ENCODE assay signal across 9 mouse cellular contexts in the genomic region with DNA sequence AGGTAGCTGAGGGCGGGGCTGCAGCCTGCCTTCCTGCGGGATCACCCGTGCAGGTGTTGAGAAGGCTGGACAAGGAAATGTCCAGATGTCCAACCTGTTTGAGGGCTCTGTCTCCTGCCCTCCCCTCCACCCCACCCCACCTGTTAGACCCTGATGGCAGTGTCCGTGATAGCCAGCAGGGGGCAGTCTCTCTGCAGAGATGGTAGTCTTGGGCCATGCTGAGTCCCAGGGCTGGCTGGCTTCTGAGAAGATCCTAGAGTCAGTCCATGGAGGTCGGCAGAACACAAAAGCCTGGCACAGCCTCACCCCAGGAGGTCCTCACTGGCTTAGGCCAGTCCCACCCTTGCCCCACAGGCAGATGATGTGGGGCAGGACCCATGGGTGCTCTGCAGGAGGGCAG. TPM values are rescaled to one million over a fixed set of nuclear protein-coding genes. Genes with fewer than 3 reads are reported as not detected.
DNase-seq lines count a peak whose midpoint lies in the region; ATAC-seq and TF ChIP-seq lines count a peak whose summit lies in the region.
"Had no signal": no experiment of that assay in that cellular context is flagged by ENCODE, and none has a peak within 500 bp of the region (broad histone marks: within the 10 kb centered on the region; RNA-seq: fewer than 3 reads in every experiment).

No protein-coding gene starts in this region.

- H3K4me1 ChIP-seq in liver, embryonic 12.5 days, result 0 out of 2 replicates have a peak, but pooled peaks cover 1% of the 10 kb centered on the region
- no peaks in the 10 kb centered on the region; the same call in none of the 2 replicates for H3K4me1 ChIP-seq in bone marrow, adult 2 months (ENCODE audit: control insufficient read depth, insufficient read depth, low read length)
- H3K4me1 ChIP-seq in embryonic facial prominence, embryonic 11.5 days (ENCODE audit: control insufficient read depth, insufficient read depth, low read length), result peaks cover 2% of the 10 kb centered on the region; the same call in 1 of the 2 replicates
- H3K4me1 ChIP-seq in midbrain, embryonic 16.5 days (ENCODE audit: control insufficient read depth, insufficient read depth, low read length), result peaks cover 4% of the 10 kb centered on the region
- no peaks in the 10 kb centered on the region for H3K4me1 ChIP-seq in stomach, embryonic 14.5 days (ENCODE audit: control insufficient read depth, insufficient read depth, low read length)

- no peak for TF ChIP-seq POLR2A in bone marrow, adult 2 months (IDR thresholded peaks at IDR 0.05; ENCODE audit: borderline replicate concordance, control insufficient read depth, low read depth, low read length)

- H3K4me2 ChIP-seq in liver, embryonic 12.5 days, result no peak overlapping the region
- no peak overlapping the region for H3K4me2 ChIP-seq in embryonic facial prominence, embryonic 11.5 days (ENCODE audit: low read depth, low read length)
- H3K4me2 ChIP-seq in midbrain, embryonic 16.5 days (ENCODE audit: low read length), result no peak overlapping the region
- no peak overlapping the region for H3K4me2 ChIP-seq in stomach, embryonic 14.5 days (replicated peaks; ENCODE audit: low read depth, low read length)
- H3K4me2 ChIP-seq: embryonic facial prominence, embryonic 12.5 days had no signal

- no peak overlapping the region for H3K27ac ChIP-seq in liver, embryonic 12.5 days
- no peak overlapping the region for H3K27ac ChIP-seq in bone marrow, adult 2 months (ENCODE audit: control insufficient read depth, insufficient read depth, low read depth, low read length, poor library complexity)
- no peak overlapping the region for H3K27ac ChIP-seq in embryonic facial prominence, embryonic 11.5 days (replicated peaks; ENCODE audit: low read depth, low read length)
- H3K27ac ChIP-seq in left cerebral cortex, adult 2 months, result no peak overlapping the region
- no peak overlapping the region for H3K27ac ChIP-seq in midbrain, embryonic 16.5 days (ENCODE audit: low read length)
- no peak overlapping the region for H3K27ac ChIP-seq in stomach, embryonic 14.5 days (ENCODE audit: low read length)
- H3K27ac ChIP-seq: embryonic facial prominence, embryonic 12.5 days had no signal

- peak; percentile 77 for TF ChIP-seq CTCF in bone marrow, adult 2 months (IDR thresholded peaks at IDR 0.05; ENCODE audit: control insufficient read depth, insufficient read depth, low read length)
- peak; percentile 78 for TF ChIP-seq CTCF in left cerebral cortex, adult 2 months (IDR thresholded peaks at IDR 0.05)

- intact Hi-C loops in left cerebral cortex, adult 2 months (cut with DNase I), result loop anchor here (1.0 kb wide), 2 partner anchors 70 to 100 kb away; no protein-coding TSS in a partner anchor

- H3K4me3 ChIP-seq in liver, embryonic 12.5 days, result no peak overlapping the region
- no peak overlapping the region for H3K4me3 ChIP-seq in bone marrow, adult 2 months (replicated peaks; ENCODE audit: control insufficient read depth, low read depth, low read length)
- H3K4me3 ChIP-seq in embryonic facial prominence, embryonic 11.5 days (ENCODE audit: low read depth, low read length), result no peak overlapping the region
- H3K4me3 ChIP-seq in left cerebral cortex, adult 2 months, result no peak overlapping the region
- H3K4me3 ChIP-seq in midbrain, embryonic 16.5 days (ENCODE audit: low read depth, low read length), result no peak overlapping the region
- no peak overlapping the region for H3K4me3 ChIP-seq in stomach, embryonic 14.5 days (ENCODE audit: low read depth, low read length)
- H3K4me3 ChIP-seq: embryonic facial prominence, embryonic 12.5 days had no signal

- ATAC-seq in liver, embryonic 12.5 days, result no peak
- ATAC-seq in embryonic facial prominence, embryonic 11.5 days (replicated peaks; ENCODE audit: insufficient number of reproducible peaks, low FRiP score, low TSS enrichment, low read depth), result no peak; the same call in 1 of the 2 replicates
- 0 out of 2 replicates have a peak, but pooled peaks have one; percentile 12 for ATAC-seq in midbrain, embryonic 16.5 days
- ATAC-seq in stomach, embryonic 14.5 days (ENCODE audit: insufficient number of reproducible peaks, insufficient read depth, low FRiP score, low read depth), result peak; percentile 43; the same call in 1 of the 2 replicates

- 17% methylated on average over 5 of the region's 5 CpGs for WGBS in liver, embryonic 12.5 days (ENCODE audit: insufficient replicate concordance)
- 38% methylated on average over 5 of the region's 5 CpGs for WGBS in bone marrow, adult 2 months
- WGBS in embryonic facial prominence, embryonic 11.5 days, result 26% methylated on average over 5 of the region's 5 CpGs
- WGBS in midbrain, embryonic 16.5 days, result 35% methylated on average over 5 of the region's 5 CpGs
- 31% methylated on average over 5 of the region's 5 CpGs for WGBS in stomach, embryonic 14.5 days

- peak; percentile 69 for DNase-seq in liver
- peak; percentile 74 for DNase-seq in embryonic facial prominence, embryonic 11.5 days (ENCODE audit: low spot score)
- peak; percentile 30 for DNase-seq in hindlimb bud, embryonic 11.5 days (ENCODE audit: extremely low spot score, low read depth, low spot score)
- DNase-seq in left cerebral cortex, adult 2 months (ENCODE audit: extremely low spot score in 1 of 2, low spot score in 2 of 2), result peak; percentile 58 to 70

- peaks cover 35% of the 10 kb centered on the region for H3K27me3 ChIP-seq in liver, embryonic 12.5 days (replicated peaks)
- H3K27me3 ChIP-seq in embryonic facial prominence, embryonic 11.5 days (ENCODE audit: control insufficient read depth, insufficient read depth, low read length), result no peaks in the 10 kb centered on the region
- no peaks in the 10 kb centered on the region for H3K27me3 ChIP-seq in midbrain, embryonic 16.5 days (ENCODE audit: control insufficient read depth, insufficient read depth, low read depth, low read length)
- no peaks in the 10 kb centered on the region for H3K27me3 ChIP-seq in stomach, embryonic 14.5 days (ENCODE audit: control insufficient read depth, insufficient read depth, low read length)
- H3K27me3 ChIP-seq: embryonic facial prominence, embryonic 12.5 days had no signal

- H3K9me3 ChIP-seq in liver, embryonic 12.5 days (replicated peaks), result no peaks in the 10 kb centered on the region
- no peaks in the 10 kb centered on the region for H3K9me3 ChIP-seq in embryonic facial prominence, embryonic 11.5 days (replicated peaks; ENCODE audit: control insufficient read depth, low read length)
- no peaks in the 10 kb centered on the region for H3K9me3 ChIP-seq in midbrain, embryonic 16.5 days (replicated peaks; ENCODE audit: control insufficient read depth, low read length, poor library complexity, severe bottlenecking)
- H3K9me3 ChIP-seq in stomach, embryonic 14.5 days (ENCODE audit: control insufficient read depth, low read depth, low read length), result no peaks in the 10 kb centered on the region
- H3K9me3 ChIP-seq: embryonic facial prominence, embryonic 12.5 days had no signal

- H3K36me3 ChIP-seq in liver, embryonic 12.5 days, result no peaks in the 10 kb centered on the region
- no peaks in the 10 kb centered on the region for H3K36me3 ChIP-seq in embryonic facial prominence, embryonic 11.5 days (replicated peaks; ENCODE audit: control insufficient read depth, insufficient read depth, low read depth, low read length)
- no peaks in the 10 kb centered on the region for H3K36me3 ChIP-seq in midbrain, embryonic 16.5 days (ENCODE audit: control insufficient read depth, insufficient read depth, low read length)
- H3K36me3 ChIP-seq in stomach, embryonic 14.5 days (ENCODE audit: control insufficient read depth, insufficient read depth, low read length), result no peaks in the 10 kb centered on the region
- H3K36me3 ChIP-seq: embryonic facial prominence, embryonic 12.5 days had no signal

- no peak overlapping the region for H3K9ac ChIP-seq in liver, embryonic 12.5 days
- H3K9ac ChIP-seq in embryonic facial prominence, embryonic 11.5 days (replicated peaks; ENCODE audit: low read length), result no peak overlapping the region
- H3K9ac ChIP-seq in midbrain, embryonic 16.5 days (ENCODE audit: low read depth, low read length), result no peak overlapping the region
- H3K9ac ChIP-seq in stomach, embryonic 14.5 days (replicated peaks; ENCODE audit: low read depth, low read length), result no peak overlapping the region
- H3K9ac ChIP-seq: embryonic facial prominence, embryonic 12.5 days had no signal

RNA-seq across cellular contexts. Expression of gene Qrfp, which starts 5.0 kb away (rescaled TPM):
- polyA plus RNA-seq in liver, embryonic 12.5 days (2016; fragmentation: Nextera tagmentation; extraction: Ambion mirVana), result 0.04 and 0.06 TPM in 2 replicates
- polyA plus RNA-seq in bone marrow, adult 2 months (2011; ENCODE audit: insufficient read depth, insufficient read length, low replicate concordance, missing spikeins), result 0.85 TPM in 1 of 2 replicates, not detected in the other
- 0.14 and 0.22 TPM in 2 replicates for polyA plus RNA-seq in embryonic facial prominence, embryonic 11.5 days (2014; fragmentation: Nextera tagmentation; extraction: Ambion mirVana)
- total RNA-seq in left cerebral cortex, adult 2 months (2021), result not detected
- polyA plus RNA-seq in midbrain, embryonic 16.5 days (2015; fragmentation: Nextera tagmentation; extraction: Ambion mirVana), result 0.14 and 0.18 TPM in 2 replicates
- 0.11 and 0.25 TPM in 2 replicates for polyA plus RNA-seq in stomach, embryonic 14.5 days (2014; fragmentation: Nextera tagmentation; extraction: Ambion mirVana)

RNA-seq across cellular contexts. Expression of gene Fibcd1, which starts 30.4 kb away (rescaled TPM):
- polyA plus RNA-seq in liver, embryonic 12.5 days (2016; fragmentation: Nextera tagmentation; extraction: Ambion mirVana), result not detected in 2 replicates
- polyA plus RNA-seq in bone marrow, adult 2 months (2011; ENCODE audit: insufficient read depth, insufficient read length, low replicate concordance, missing spikeins), result not detected in 2 replicates
- 0.11 and 0.14 TPM in 2 replicates for polyA plus RNA-seq in embryonic facial prominence, embryonic 11.5 days (2014; fragmentation: Nextera tagmentation; extraction: Ambion mirVana)
- total RNA-seq in left cerebral cortex, adult 2 months (2021), result 10 to 100 TPM in 1 of 2 experiments, 1 to 10 TPM in 1; 7.9 to 11.4 TPM
- 16.4 and 20.9 TPM in 2 replicates for polyA plus RNA-seq in midbrain, embryonic 16.5 days (2015; fragmentation: Nextera tagmentation; extraction: Ambion mirVana)
- polyA plus RNA-seq in stomach, embryonic 14.5 days (2014; fragmentation: Nextera tagmentation; extraction: Ambion mirVana), result 0.10 TPM in 1 of 2 replicates, not detected in the other

Comparison
In these comparisons a context has a peak if more than half of its experiments do, and no peak if none do; other contexts are left out.
1. ATAC-seq: peak in midbrain, embryonic 16.5 days (single experiment) and stomach, embryonic 14.5 days (single experiment); none in liver, embryonic 12.5 days (single experiment) and embryonic facial prominence, embryonic 11.5 days (single experiment).
2. RNA of gene Fibcd1, which starts 30.4 kb away (polyA plus RNA-seq): 16.4 to 20.9 TPM in midbrain, embryonic 16.5 days; 0.11 to 0.14 TPM in embryonic facial prominence, embryonic 11.5 days, 0.10 TPM in stomach, embryonic 14.5 days, not detected in liver, embryonic 12.5 days and not detected in bone marrow, adult 2 months; every median in the first group is over 10 times any median in the second.
3. Peak in every context shown above with its lines, with median percentiles within 50 percentile points of each other: DNase-seq.